Mouse (Mus musculus): Measurements from ENCODE around the gene Cyren.

DNA sequence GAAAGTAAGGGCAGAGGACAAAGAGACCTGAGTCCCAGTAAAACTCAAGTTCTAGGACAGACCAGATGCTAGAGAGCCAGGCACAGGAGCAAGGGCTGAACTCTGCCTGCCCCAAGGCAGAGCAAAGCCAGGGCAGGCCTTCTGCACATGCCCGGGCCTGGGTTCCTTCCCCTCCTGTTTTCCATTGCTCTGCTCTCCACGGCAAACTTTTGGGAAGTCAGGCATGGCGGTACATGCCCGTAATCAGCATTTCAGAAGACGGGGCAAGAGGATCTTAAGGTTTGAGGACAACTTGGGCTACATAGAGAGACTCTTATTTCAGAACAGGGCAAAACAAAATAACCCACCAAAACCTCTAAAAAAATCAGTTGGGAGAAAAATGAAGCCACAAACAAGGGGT lies 7.7 kb downstream of the Cyren start:
- no peak for TF ChIP-seq CHD2 (IDR thresholded peaks at IDR 0.05; ENCODE audit: low read depth, low read length)
- TF ChIP-seq HCFC1 (IDR thresholded peaks at IDR 0.05; ENCODE audit: borderline replicate concordance, insufficient read depth, low read length) = no peak
- no peak for TF ChIP-seq MAFK (IDR thresholded peaks at IDR 0.05; ENCODE audit: insufficient read depth, low read depth, low read length)
- TF ChIP-seq ZNF384 (IDR thresholded peaks at IDR 0.05; ENCODE audit: low read depth, low read length) = no peak

All from ES-E14 (cell line).